ENCODE assay signal across 9 mouse cellular contexts in the genomic region with DNA sequence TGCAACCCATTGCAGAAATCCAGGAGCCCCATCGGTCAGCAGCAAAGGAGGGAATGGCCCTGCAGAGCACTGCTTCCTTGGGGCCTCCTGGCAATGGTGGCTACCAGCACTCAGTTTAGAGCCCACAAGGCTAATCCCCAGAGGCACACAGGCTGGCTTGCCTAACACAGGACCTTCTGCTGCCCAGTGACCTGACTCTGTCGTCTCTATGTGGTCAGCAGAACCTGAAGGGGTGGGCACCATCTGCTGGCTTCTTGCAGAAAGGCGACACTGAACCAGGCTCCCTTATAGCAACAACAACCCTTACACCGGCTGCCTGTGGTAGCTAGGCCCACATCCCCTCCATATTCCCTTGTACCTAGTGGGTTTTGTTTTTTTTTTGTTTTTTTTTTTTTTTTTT. TPM values are rescaled to one million over a fixed set of nuclear protein-coding genes. Genes with fewer than 3 reads are reported as not detected.
DNase-seq lines count a peak whose midpoint lies in the region; ATAC-seq lines count a peak whose summit lies in the region.
"Had no signal": no experiment of that assay in that cellular context is flagged by ENCODE, and none has a peak within 500 bp of the region (broad histone marks: within the 10 kb centered on the region; RNA-seq: fewer than 3 reads in every experiment).

No protein-coding gene starts in this region.

- H3K9ac ChIP-seq in kidney, embryonic 14.5 days (ENCODE audit: low read depth, low read length) = no peak overlapping the region
- H3K9ac ChIP-seq in kidney, embryonic 15.5 days = no peak overlapping the region

- H3K27ac ChIP-seq in kidney, embryonic 14.5 days (ENCODE audit: low read depth, low read length) = no peak overlapping the region
- H3K27ac ChIP-seq in kidney, embryonic 15.5 days = no peak overlapping the region

- peak; percentile 64 for DNase-seq in brain, adult 2 months (ENCODE audit: low read depth, low spot score)
- DNase-seq in kidney, postnatal 25 days = peak; percentile 40 to 54
- peak; percentile 76 for DNase-seq in retina, postnatal 1 day
- no peak for DNase-seq in spleen, postnatal 14 days (ENCODE audit: low spot score in 2 of 2)
- DNase-seq: cerebellum, adult 8-10 months had no signal

- 0 out of 2 replicates have a peak, but pooled peaks have one; percentile 33 for ATAC-seq in kidney, embryonic 14.5 days (ENCODE audit: low FRiP score, low TSS enrichment)
- no peak for ATAC-seq in kidney, embryonic 15.5 days (replicated peaks; ENCODE audit: low FRiP score)
- ATAC-seq in CD4-positive, CD25-positive, alpha-beta regulatory T cell, adult 4 months = no peak
- no peak for ATAC-seq in megakaryocyte, adult 5-6 weeks (ENCODE audit: poor library complexity, severe bottlenecking)

- H3K4me1 ChIP-seq in kidney, embryonic 14.5 days (ENCODE audit: control insufficient read depth, insufficient read depth, low read length) = 0 out of 2 replicates have a peak, but pooled peaks cover 7% of the 10 kb centered on the region
- H3K4me1 ChIP-seq in kidney, embryonic 15.5 days = peaks cover 36% of the 10 kb centered on the region

- 38% methylated on average over 4 of the region's 4 CpGs for WGBS in kidney, embryonic 14.5 days
- WGBS in kidney, embryonic 15.5 days = 40% methylated on average over 4 of the region's 4 CpGs

- H3K9me3 ChIP-seq in kidney, embryonic 14.5 days (ENCODE audit: control insufficient read depth, low read length) = no peaks in the 10 kb centered on the region
- H3K9me3 ChIP-seq in kidney, embryonic 15.5 days (replicated peaks) = no peaks in the 10 kb centered on the region

- H3K4me2 ChIP-seq in kidney, embryonic 14.5 days (replicated peaks; ENCODE audit: low read depth, low read length) = no peak overlapping the region
- H3K4me2 ChIP-seq in kidney, embryonic 15.5 days = no peak overlapping the region

- H3K36me3 ChIP-seq in kidney, embryonic 14.5 days (ENCODE audit: control insufficient read depth, insufficient read depth, low read length) = no peaks in the 10 kb centered on the region
- H3K36me3 ChIP-seq in kidney, embryonic 15.5 days = no peaks in the 10 kb centered on the region

- no peaks in the 10 kb centered on the region for H3K27me3 ChIP-seq in kidney, embryonic 14.5 days (ENCODE audit: control insufficient read depth, insufficient read depth, low read length)
- 0 out of 2 replicates have a peak, but pooled peaks cover 8% of the 10 kb centered on the region for H3K27me3 ChIP-seq in kidney, embryonic 15.5 days

- no peak overlapping the region for H3K4me3 ChIP-seq in kidney, embryonic 14.5 days (ENCODE audit: low read length)
- no peak overlapping the region for H3K4me3 ChIP-seq in kidney, embryonic 15.5 days (replicated peaks)

RNA-seq across cellular contexts. Expression of a gene that starts 50.2 kb away (rescaled TPM):
- 5.3 and 7.3 TPM in 2 replicates for polyA plus RNA-seq in kidney, embryonic 14.5 days (2014; fragmentation: Nextera tagmentation; extraction: Ambion mirVana)
- polyA plus RNA-seq in kidney, embryonic 15.5 days (2015; fragmentation: Nextera tagmentation; extraction: Ambion mirVana) = 8.1 and 8.7 TPM in 2 replicates
- polyA plus RNA-seq in CD4-positive, CD25-positive, alpha-beta regulatory T cell, adult 4 months (2017; shearing (Covaris generic)) = 1 to 10 TPM; 2.0 to 5.6 TPM
- 3.0 and 3.3 TPM in 2 replicates for total RNA-seq in megakaryocyte, adult 5-6 weeks (2015)
- 1.8 and 2.6 TPM in 2 replicates for total RNA-seq in megakaryocyte, adult 5-6 weeks (2017)

Comparison
In these comparisons a context has a peak if more than half of its experiments do, and no peak if none do; other contexts are left out.
1. DNase-seq: peak in brain, adult 2 months (single experiment), kidney, postnatal 25 days (2 of 2) and retina, postnatal 1 day (single experiment); none in spleen, postnatal 14 days (0 of 2).